Mouse (Mus musculus): ENCODE data around the gene Usp46. TPM values are rescaled to one million over a fixed set of nuclear protein-coding genes. Genes with fewer than 3 reads are reported as not detected.
A peak's percentile ranks its signal among the peaks of the same experiment; 100 is the strongest.

The Usp46 gene
- polyA plus RNA-seq, 1 experiment from 2014 or later, result 38.5 TPM

DNA sequence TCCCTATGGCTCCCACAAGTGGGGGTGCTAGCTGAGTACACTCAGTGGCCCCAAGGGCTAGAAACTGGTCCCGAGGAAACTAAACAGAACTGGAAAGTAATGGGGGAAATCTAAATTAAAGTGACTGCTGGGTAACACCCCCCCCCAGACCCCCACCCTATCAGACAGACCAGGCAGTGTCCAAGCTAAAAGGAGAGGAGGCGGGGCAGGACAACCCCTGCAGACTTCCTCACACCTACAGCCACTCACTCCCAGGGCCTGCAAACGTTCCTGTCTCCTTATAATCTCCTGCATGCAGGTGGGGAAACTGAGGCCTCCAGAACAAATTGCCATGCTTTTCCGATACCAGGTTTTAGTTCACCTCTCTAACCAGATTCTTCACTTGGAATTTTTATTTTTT is 885 bp downstream of the Usp46 start:
- 10% methylated on average over 4 of the region's 4 CpGs for WGBS
- Histone ChIP-seq H3K27ac (replicated peaks) (no peak overlapping the region), H3K36me3 (no peaks in the 10 kb centered on the region), H3K9ac (peak overlapping the region; percentile 86), H3K4me3 (peak overlapping the region; percentile 76), H3K27me3 (no peaks in the 10 kb centered on the region), H3K4me1 (replicated peaks) (peaks cover 43% of the 10 kb centered on the region), H3K9me3 (no peaks in the 10 kb centered on the region), H3K4me2 (peak overlapping the region; percentile 89)
- no peak for ATAC-seq (ENCODE audit: low FRiP score, low read depth)

DNA sequence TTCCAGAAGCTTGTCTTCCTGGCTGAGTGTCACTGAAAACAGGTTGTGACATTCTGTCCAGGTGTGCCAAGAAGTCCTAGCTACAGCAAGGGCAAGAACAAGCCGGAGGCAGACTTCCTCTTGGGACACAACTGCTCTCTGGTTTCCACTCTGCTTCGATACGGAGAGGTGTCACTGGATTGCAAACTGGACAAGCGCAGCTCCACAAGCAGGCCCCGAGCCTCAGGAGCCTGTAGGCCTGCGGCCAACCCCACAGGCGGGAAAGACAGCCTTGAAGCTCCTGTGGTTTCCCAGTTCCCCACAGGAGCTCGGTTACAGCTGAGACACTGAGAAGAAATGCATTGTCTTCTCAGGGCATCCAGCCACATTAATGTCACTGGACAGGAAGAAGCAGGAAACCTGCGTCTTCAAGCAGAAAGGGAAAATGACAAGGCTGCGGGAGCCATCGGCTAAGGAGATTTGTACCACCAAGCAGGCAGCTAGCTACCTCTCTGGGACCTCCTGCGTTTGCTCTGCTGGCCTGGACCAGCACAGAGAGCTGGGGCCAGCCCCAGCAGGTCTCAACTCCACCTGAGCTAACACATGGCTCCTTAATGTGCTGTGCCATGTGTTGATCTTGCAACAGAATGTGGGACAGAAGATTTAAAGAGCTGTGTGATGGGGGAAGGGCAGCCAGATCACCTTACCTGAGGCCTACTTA is 1.7 kb downstream of the Usp46 start:
- Histone ChIP-seq H3K36me3 (no peaks in the 10 kb centered on the region), H3K9me3 (no peaks in the 10 kb centered on the region), H3K27me3 (no peaks in the 10 kb centered on the region), H3K27ac (replicated peaks) (0 out of 2 replicates have a peak overlapping the region, but pooled peaks have one; percentile 36), H3K4me1 (replicated peaks) (peaks cover 45% of the 10 kb centered on the region), H3K4me3 (peak overlapping the region; percentile 76), H3K9ac (peak overlapping the region; percentile 26; the same call in 1 of the 2 replicates), H3K4me2 (peak overlapping the region; percentile 89)
- WGBS, result 31% methylated on average over 12 of the region's 12 CpGs
- ATAC-seq (ENCODE audit: low FRiP score, low read depth), result no peak

DNA sequence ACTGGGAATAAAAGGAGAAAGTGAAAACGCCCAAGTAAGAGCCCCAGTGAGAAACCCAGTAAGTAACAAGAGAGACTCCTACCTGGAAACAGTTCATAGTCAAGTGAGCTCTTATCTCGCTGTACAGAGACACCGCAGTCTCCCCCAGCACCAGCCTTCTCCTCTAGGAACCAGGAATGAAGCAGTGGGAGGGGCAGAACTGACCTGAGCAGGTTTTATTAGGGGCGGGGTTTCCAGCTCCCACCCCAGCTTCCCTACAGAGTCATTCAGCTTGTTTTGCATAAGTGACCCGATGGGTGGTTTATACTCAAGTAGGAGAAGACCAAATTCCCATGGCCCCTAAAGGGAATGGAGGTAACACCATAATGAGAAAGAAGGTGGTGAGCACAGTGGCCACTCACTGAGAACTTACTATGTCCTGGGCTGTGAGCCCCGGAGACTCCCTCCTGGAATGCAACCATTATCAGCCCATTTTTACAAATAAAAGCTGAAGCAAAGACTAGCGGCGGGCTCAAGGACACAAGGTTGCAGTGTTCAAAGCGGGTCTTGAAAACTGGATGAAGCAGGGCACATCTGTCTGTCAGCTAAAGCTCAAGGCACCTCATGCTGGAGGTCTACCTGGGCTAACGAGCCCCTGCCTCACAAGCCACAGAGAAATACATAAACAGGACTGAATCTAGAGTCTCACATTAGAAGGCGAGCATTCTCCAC is 2.5 kb downstream of the Usp46 start:
- H3K4me3 ChIP-seq, result no peak overlapping the region
- peak overlapping the region; percentile 89 for H3K4me2 ChIP-seq
- H3K27me3 ChIP-seq, result no peaks in the 10 kb centered on the region
- no peak overlapping the region for H3K27ac ChIP-seq (replicated peaks)
- WGBS, result 50% methylated on average over 11 of the region's 11 CpGs
- H3K36me3 ChIP-seq, result no peaks in the 10 kb centered on the region
- no peaks in the 10 kb centered on the region for H3K9me3 ChIP-seq
- ATAC-seq (ENCODE audit: low FRiP score, low read depth), result no peak
- H3K4me1 ChIP-seq (replicated peaks), result peaks cover 53% of the 10 kb centered on the region
- H3K9ac ChIP-seq, result no peak overlapping the region

- Histone ChIP-seq H3K9me3 (no peaks in the 10 kb centered on the region), H3K4me3 (no peak overlapping the region), H3K4me2 (peak overlapping the region; percentile 89), H3K9ac (no peak overlapping the region), H3K27ac (replicated peaks) (no peak overlapping the region), H3K4me1 (replicated peaks) (peaks cover 55% of the 10 kb centered on the region), H3K27me3 (no peaks in the 10 kb centered on the region), H3K36me3 (no peaks in the 10 kb centered on the region)
- 87% methylated on average over 7 of the region's 7 CpGs for WGBS
- ATAC-seq (ENCODE audit: low FRiP score, low read depth), result no peak
These were observed 3.4 kb downstream of the Usp46 start for GRCm38 (mm10) chr5:74064844-74065243.

DNA sequence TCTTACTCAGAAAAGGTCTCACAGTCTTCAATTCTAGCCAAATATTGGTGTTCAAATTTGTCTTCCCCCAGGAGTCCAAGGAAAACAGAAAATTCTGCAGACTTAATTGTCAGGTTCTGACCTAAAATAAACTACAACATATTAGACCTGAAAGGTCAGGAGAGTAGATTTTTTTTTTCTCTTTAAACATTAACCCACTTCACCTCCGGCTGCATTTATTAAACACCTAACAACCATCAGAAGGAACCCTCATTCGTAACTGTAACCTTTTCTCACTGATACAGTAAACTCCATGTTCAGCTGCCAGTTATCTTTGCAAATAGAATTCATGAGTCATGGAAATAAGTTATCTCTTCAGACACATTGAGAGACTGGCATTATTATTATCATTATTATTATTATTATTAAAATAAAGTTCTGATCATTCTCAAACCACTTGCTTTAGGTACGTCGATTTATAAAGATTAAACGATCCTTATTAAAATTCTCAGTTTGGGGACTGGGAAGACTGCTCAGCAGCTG is 4.9 kb downstream of the Usp46 start:
- 93% methylated on average over 5 of the region's 5 CpGs for WGBS
- Histone ChIP-seq H3K4me1 (replicated peaks) (peaks cover 47% of the 10 kb centered on the region), H3K4me3 (no peak overlapping the region), H3K27me3 (no peaks in the 10 kb centered on the region), H3K9me3 (no peaks in the 10 kb centered on the region), H3K4me2 (no peak overlapping the region), H3K36me3 (no peaks in the 10 kb centered on the region), H3K27ac (replicated peaks) (no peak overlapping the region), H3K9ac (no peak overlapping the region)
- ATAC-seq (ENCODE audit: low FRiP score, low read depth), result no peak

- WGBS, result 89% methylated on average over 6 of the region's 7 CpGs
- Histone ChIP-seq H3K9me3 (no peaks in the 10 kb centered on the region), H3K9ac (no peak overlapping the region), H3K4me1 (replicated peaks) (peaks cover 44% of the 10 kb centered on the region), H3K4me3 (no peak overlapping the region), H3K4me2 (no peak overlapping the region), H3K27me3 (no peaks in the 10 kb centered on the region), H3K36me3 (no peaks in the 10 kb centered on the region), H3K27ac (replicated peaks) (no peak overlapping the region)
- no peak for ATAC-seq (ENCODE audit: low FRiP score, low read depth)
These were observed 6.0 kb downstream of the Usp46 start for GRCm38 (mm10) chr5:74062266-74062665.

GRCm38 (mm10) chr5:74061408-74062047 is 6.7 kb downstream of the Usp46 start:
- Histone ChIP-seq H3K36me3 (no peaks in the 10 kb centered on the region), H3K9ac (no peak overlapping the region), H3K4me1 (replicated peaks) (peaks cover 37% of the 10 kb centered on the region), H3K27me3 (no peaks in the 10 kb centered on the region), H3K27ac (replicated peaks) (peak overlapping the region; percentile 32; the same call in 1 of the 2 replicates), H3K4me3 (no peak overlapping the region), H3K9me3 (no peaks in the 10 kb centered on the region), H3K4me2 (peak overlapping the region; percentile 33)
- ATAC-seq (ENCODE audit: low FRiP score, low read depth), result no peak
- 64% methylated on average over 18 of the region's 18 CpGs for WGBS

GRCm38 (mm10) chr5:74052171-74052909 is 15.9 kb downstream of the Usp46 start:
- Histone ChIP-seq H3K27me3 (no peaks in the 10 kb centered on the region), H3K9me3 (no peaks in the 10 kb centered on the region), H3K4me3 (no peak overlapping the region), H3K4me2 (peak overlapping the region; percentile 16; the same call in 1 of the 2 replicates), H3K36me3 (no peaks in the 10 kb centered on the region), H3K4me1 (replicated peaks) (peaks cover 17% of the 10 kb centered on the region), H3K9ac (no peak overlapping the region), H3K27ac (replicated peaks) (0 out of 2 replicates have a peak overlapping the region, but pooled peaks have one; percentile 23)
- ATAC-seq (ENCODE audit: low FRiP score, low read depth), result no peak
- WGBS, result 71% methylated on average over 15 of the region's 15 CpGs

- H3K4me2 ChIP-seq, result peak overlapping the region; percentile 16; the same call in 1 of the 2 replicates
- peak; percentile 59; the same call in 1 of the 2 replicates for ATAC-seq (ENCODE audit: low FRiP score, low read depth)
- no peak overlapping the region for H3K9ac ChIP-seq
- no peaks in the 10 kb centered on the region for H3K36me3 ChIP-seq
- no peak overlapping the region for H3K4me3 ChIP-seq
- H3K27ac ChIP-seq (replicated peaks), result 0 out of 2 replicates have a peak overlapping the region, but pooled peaks have one; percentile 23
- WGBS, result 75% methylated on average over 23 of the region's 23 CpGs
- no peaks in the 10 kb centered on the region for H3K9me3 ChIP-seq
- H3K4me1 ChIP-seq (replicated peaks), result peaks cover 20% of the 10 kb centered on the region
- no peaks in the 10 kb centered on the region for H3K27me3 ChIP-seq
These were observed 16.6 kb downstream of the Usp46 start for GRCm38 (mm10) chr5:74051394-74052170.

DNA sequence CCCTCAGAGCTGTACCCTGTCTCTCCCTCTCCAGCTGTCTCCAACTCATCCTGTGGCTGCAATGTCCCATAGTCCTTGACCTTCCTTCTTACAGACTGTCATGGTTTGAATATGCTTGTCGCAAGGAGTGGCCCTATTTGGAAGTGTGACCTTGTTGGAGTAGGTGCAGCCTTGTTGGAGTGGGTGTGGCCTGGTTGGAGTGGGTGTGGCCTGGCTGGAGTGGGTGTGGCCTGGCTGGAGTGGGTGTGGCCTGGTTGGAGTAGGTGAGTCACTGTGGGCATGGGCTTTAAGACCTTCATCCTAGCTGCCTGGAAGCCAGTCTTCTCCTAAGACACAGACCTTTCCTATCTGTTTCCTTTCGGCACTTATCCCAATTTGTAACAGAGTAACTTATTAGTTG is 17.3 kb downstream of the Usp46 start:
- 98% methylated on average over 2 of the region's 2 CpGs for WGBS
- Histone ChIP-seq H3K4me1 (replicated peaks) (peaks cover 21% of the 10 kb centered on the region), H3K27me3 (no peaks in the 10 kb centered on the region), H3K9ac (no peak overlapping the region), H3K27ac (replicated peaks) (no peak overlapping the region), H3K4me3 (no peak overlapping the region), H3K4me2 (no peak overlapping the region), H3K36me3 (no peaks in the 10 kb centered on the region), H3K9me3 (no peaks in the 10 kb centered on the region)
- no peak for ATAC-seq (ENCODE audit: low FRiP score, low read depth)
